Mouse (Mus musculus) hindbrain, postnatal 0 days (tissue): ENCODE results near the gene Aurkb. TPM values are rescaled to one million over a fixed set of nuclear protein-coding genes. Genes with fewer than 3 reads are reported as not detected.

ENCODE experiments used
- ATAC-seq: fragments of 200-750 bp; cut with Nextera tagmentation; 2 replicates; pipeline ENCODE4 v1.8.0; 2017; ENCODE audit warnings: mild to moderate bottlenecking, moderate TSS enrichment, moderate library complexity
- DNase-seq: peaks from one replicate; pipeline ENCODE4 v3.0.0-alpha.2; 2015; ENCODE audit warnings: low spot score
- H3K27ac ChIP-seq: fragments of 300-500 bp; sonication (generic); 2 replicates; pipeline ENCODE4 v1.5.1; 2014; ENCODE audit warnings: mild to moderate bottlenecking
- H3K27me3 ChIP-seq: fragments of 300-500 bp; sonication (generic); 2 replicates; pipeline ENCODE4 v1.6.1; 2014; ENCODE audit warnings: low read length, mixed read lengths; ENCODE audit not compliant: insufficient read depth
- H3K36me3 ChIP-seq: fragments of 300-500 bp; sonication (generic); 2 replicates; pipeline ENCODE4 v1.6.1; 2014; ENCODE audit warnings: low read length, mixed read lengths; ENCODE audit not compliant: insufficient read depth
- H3K4me1 ChIP-seq: fragments of 300-500 bp; sonication (generic); 2 replicates; pipeline ENCODE4 v1.6.1; 2014; ENCODE audit warnings: antibody characterized with exemption, low read length, mixed read lengths; ENCODE audit not compliant: insufficient read depth
- H3K4me2 ChIP-seq: fragments of 300-500 bp; sonication (generic); 2 replicates; pipeline ENCODE4 v1.6.1; 2014; ENCODE audit warnings: low read depth, mild to moderate bottlenecking, low read length, moderate library complexity, mixed read lengths
- H3K4me3 ChIP-seq: fragments of 300-500 bp; sonication (generic); 2 replicates; pipeline ENCODE4 v1.5.1; 2014; ENCODE audit warnings: low read length
- H3K9ac ChIP-seq: fragments of 300-500 bp; sonication (generic); replicated peaks from 2 replicates; pipeline ENCODE4 v1.6.1; 2014; ENCODE audit warnings: mild to moderate bottlenecking, low read length, moderate library complexity, mixed read lengths
- H3K9me3 ChIP-seq: fragments of 300-500 bp; sonication (generic); 2 replicates; pipeline ENCODE4 v1.6.1; 2016; ENCODE audit warnings: low read length, mixed read lengths
- CTCF ChIP-seq: IDR thresholded peaks from 2 replicates; pipeline ENCODE4 v1.5.1; 2016; ENCODE audit warnings: antibody characterized with exemption, control low read depth, low read depth
- WGBS: fragments of 180-500 bp; shearing (Covaris S2); extraction: QIAGEN DNeasy Blood & Tissue Kit; methylation state at CpG from one replicate; pipeline ENCODE4 v1.1.7; 2014; 5-methylcytosine and 5-hydroxymethylcytosine counted together
- polyA plus RNA-seq: library from polyadenylated mRNA; unstranded; fragments of >200 nt; fragmentation: Nextera tagmentation; extraction: Ambion mirVana; gene quantifications from 2 replicates; pipeline ENCODE4 v1.2.1, GENCODE M21; 2015
- total RNA-seq: library from RNA; depleted of rRNA; stranded (reverse); fragments of >200 nt; gene quantifications from 2 replicates; pipeline ENCODE4 v1.2.3, GENCODE M21; 2014

The Aurkb gene
- total and polyA plus RNA-seq, 2 experiments from 2014 or later = 21.6 to 24.8 TPM

DNA sequence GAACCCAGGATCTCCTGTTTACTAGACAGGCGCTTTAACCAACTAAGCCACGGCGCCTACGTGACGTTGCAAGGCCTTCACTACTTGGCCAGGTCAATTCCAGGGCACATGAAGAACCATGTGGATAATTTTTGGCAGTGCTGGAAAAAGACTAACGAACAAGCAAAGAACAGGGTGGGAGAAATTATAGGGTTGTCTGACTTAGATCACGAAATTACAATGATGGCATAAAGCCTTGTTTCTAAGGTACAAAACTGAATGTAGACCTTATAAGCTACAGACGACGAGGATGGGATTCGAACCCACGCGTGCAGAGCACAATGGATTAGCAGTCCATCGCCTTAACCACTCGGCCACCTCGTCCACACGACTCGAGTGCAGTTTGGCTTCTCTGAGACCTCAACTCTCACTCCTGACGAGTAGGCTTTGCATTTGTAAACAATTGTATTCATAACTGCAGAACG is 17.3 kb downstream of the Aurkb start:
- DNase-seq (peak; percentile 93), ATAC-seq (peak; percentile 42)
- WGBS = under 1% methylated on average over 19 of the region's 19 CpGs
- Histone ChIP-seq H3K36me3 (no peaks in the 10 kb centered on the region), H3K4me1 (peaks cover 23% of the 10 kb centered on the region), H3K9ac (no peak overlapping the region), H3K27me3 (no peaks in the 10 kb centered on the region), H3K27ac (peak overlapping the region; percentile 68), H3K4me2 (peak overlapping the region; percentile 89), H3K4me3 (peak overlapping the region; percentile 64), H3K9me3 (no peaks in the 10 kb centered on the region)
- TF ChIP-seq CTCF = no peak

DNA sequence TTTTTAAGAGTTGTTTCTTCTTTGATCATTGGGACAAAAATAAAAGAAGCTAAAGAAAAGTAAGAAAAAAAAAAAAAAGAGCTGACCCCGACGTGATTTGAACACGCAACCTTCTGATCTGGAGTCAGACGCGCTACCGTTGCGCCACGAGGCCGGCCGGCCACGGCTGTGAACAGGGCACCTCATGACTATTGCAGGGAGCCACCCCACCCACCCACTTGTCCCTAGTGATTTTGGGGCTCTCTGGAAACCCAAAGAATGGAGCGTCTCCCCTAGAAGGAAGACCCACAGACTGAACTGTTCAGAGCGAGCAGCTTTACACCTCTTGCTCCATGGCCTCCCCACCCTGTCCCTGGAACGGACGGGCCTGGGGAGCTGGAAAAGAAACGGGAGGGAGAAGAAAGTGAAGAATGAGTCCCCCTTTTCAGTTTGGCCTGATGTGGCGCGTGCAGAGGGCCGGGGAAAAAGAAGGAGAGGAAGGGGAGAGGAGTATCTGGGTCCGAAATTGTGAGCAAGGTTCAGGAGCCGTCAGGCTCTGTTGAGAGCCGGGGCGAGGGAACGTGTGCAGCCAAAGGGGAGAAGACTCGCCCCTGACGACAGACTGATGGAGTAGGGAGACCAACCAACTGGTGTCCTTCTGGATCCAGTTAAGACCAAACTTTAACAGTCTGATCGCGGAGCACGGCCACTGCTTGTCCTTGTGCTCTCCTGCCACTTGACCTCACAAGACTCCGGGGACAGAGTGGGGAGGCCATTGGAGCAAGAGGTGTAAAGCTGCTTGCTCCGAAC is 18.2 kb downstream of the Aurkb start:
- Histone ChIP-seq H3K4me3 (peak overlapping the region; percentile 64), H3K36me3 (no peaks in the 10 kb centered on the region), H3K4me1 (peaks cover 23% of the 10 kb centered on the region), H3K9me3 (no peaks in the 10 kb centered on the region), H3K9ac (peak overlapping the region; percentile 63), H3K27ac (peak overlapping the region; percentile 68), H3K4me2 (peak overlapping the region; percentile 89), H3K27me3 (no peaks in the 10 kb centered on the region)
- TF ChIP-seq CTCF = no peak
- peak; percentile 84 for DNase-seq
- WGBS = under 1% methylated on average over 31 of the region's 31 CpGs
- peak; percentile 36; the same call in 1 of the 2 replicates for ATAC-seq

DNA sequence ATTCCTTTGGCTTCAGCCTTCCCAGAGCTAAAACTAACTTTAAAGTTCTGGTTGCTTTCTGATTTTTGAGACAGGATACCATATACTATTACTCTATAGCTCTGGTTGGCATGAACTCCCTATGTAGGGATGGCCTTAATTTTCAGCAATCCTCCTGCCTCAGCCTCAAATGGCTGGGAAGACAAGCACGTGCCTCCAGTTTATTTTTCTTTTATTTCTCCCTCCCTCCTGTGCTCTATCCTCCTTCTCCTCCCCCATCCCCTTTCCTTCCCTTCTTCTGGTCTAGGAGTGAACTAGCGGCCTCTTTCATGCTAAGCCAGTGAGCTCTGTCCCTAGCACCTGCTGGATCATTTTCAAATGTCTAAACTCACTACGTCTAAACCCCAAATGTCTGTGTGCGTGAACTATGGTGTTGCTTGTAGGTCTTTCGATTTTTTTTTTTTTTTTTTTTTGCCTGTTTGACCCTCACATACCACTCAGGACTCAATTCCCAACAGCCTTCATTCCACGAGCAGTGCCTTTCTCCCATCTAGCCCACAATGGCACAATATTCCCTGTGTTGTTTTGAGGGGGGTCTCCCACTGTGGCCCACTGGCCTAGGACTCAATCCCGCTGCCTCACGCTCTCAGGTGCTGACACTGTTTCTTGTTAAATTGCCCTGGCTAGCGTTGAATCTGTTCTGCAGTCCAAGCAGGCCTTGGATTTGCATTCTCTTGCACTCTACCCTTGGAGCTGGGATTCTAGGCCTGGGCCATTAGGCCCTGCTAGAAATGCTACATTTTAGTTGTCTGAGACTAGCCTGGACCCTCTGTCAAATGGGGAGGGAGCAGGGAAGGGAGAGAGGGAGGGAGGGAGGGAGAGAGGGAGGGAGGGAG is 19.0 kb downstream of the Aurkb start:
- H3K4me2 ChIP-seq = peak overlapping the region; percentile 89
- H3K36me3 ChIP-seq = no peaks in the 10 kb centered on the region
- ATAC-seq (no peak), DNase-seq (no peak)
- H3K27ac ChIP-seq = no peak overlapping the region
- H3K9me3 ChIP-seq = no peaks in the 10 kb centered on the region
- no peaks in the 10 kb centered on the region for H3K27me3 ChIP-seq
- peak overlapping the region; percentile 63; the same call in 1 of the 2 replicates for H3K9ac ChIP-seq
- H3K4me1 ChIP-seq = peaks cover 23% of the 10 kb centered on the region
- TF ChIP-seq CTCF = no peak
- H3K4me3 ChIP-seq = peak overlapping the region; percentile 64
- 52% methylated on average over 9 of the region's 9 CpGs for WGBS

DNA sequence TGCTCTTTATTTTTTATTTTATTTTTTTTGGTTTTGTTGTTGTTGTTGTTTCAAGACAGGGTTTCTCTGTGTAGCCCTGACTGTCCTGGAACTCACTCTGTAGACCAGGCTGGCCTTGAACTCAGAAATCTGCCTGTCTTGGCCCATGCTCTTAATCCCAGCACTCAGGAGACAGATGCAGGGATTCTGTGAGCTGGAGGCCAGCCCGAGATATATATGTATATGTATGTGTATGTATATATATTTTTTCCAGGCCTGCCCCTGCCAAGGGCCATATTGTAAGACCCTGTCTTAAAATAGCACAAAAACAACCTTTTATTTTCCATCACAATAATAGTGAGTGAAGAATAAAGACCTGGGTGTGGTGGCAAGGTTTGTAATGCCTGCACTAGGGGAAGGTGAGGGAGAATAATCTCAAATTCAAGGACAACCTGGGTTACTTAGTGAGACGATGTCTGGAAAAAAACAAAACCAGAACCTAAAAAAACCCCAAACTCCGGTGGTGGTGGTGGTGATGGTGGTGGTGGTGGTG is 20.0 kb downstream of the Aurkb start:
- Histone ChIP-seq H3K4me2 (no peak overlapping the region; the same call in 1 of the 2 replicates), H3K27me3 (no peaks in the 10 kb centered on the region), H3K4me1 (peaks cover 26% of the 10 kb centered on the region), H3K36me3 (no peaks in the 10 kb centered on the region), H3K9ac (no peak overlapping the region), H3K9me3 (no peaks in the 10 kb centered on the region), H3K27ac (no peak overlapping the region), H3K4me3 (no peak overlapping the region)
- no peak for DNase-seq
- TF ChIP-seq CTCF = no peak
- ATAC-seq = no peak
- 65% methylated on average over 3 of the region's 3 CpGs for WGBS

DNA sequence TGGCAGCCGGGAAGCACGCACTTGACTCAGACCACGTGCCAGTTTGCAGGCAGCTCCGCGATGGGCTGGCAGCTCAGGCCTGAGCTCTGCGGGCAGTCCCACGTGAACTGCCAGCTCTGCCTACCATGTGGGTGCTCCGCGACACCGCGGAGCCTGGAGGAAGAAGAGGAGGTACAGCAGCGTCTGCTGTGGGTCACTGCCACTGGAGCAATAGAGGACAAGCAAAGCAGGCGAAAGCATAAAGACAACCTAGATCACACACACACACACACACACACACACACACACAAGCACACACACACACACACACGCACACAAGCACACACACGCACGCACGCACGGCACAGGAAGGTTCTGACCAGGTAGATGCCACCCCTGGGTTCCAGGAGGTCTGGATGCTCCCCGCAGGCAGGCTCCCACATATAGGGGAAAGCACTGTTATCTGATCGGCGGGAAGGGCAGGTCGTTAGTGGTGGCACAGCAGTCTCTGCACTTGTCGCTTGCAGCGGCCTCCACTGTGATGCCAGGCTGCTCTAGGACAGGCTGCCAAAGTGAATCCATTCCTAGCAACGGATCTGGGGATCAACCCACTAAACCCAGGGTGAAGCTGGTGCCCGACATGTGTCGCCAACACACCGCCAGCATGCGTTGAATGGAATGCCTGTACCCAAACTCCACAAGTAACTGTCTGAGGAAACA is 20.9 kb downstream of the Aurkb start:
- TF ChIP-seq CTCF = no peak
- H3K27ac ChIP-seq = peak overlapping the region; percentile 65; the same call in 1 of the 2 replicates
- no peaks in the 10 kb centered on the region for H3K36me3 ChIP-seq
- H3K4me3 ChIP-seq = peak overlapping the region; percentile 43
- 1% methylated on average over 29 of the region's 29 CpGs for WGBS
- peaks cover 22% of the 10 kb centered on the region for H3K4me1 ChIP-seq
- no peaks in the 10 kb centered on the region for H3K9me3 ChIP-seq
- H3K4me2 ChIP-seq = peak overlapping the region; percentile 78
- peak overlapping the region; percentile 44 for H3K9ac ChIP-seq
- ATAC-seq = no peak
- DNase-seq = peak; percentile 73
- H3K27me3 ChIP-seq = no peaks in the 10 kb centered on the region

DNA sequence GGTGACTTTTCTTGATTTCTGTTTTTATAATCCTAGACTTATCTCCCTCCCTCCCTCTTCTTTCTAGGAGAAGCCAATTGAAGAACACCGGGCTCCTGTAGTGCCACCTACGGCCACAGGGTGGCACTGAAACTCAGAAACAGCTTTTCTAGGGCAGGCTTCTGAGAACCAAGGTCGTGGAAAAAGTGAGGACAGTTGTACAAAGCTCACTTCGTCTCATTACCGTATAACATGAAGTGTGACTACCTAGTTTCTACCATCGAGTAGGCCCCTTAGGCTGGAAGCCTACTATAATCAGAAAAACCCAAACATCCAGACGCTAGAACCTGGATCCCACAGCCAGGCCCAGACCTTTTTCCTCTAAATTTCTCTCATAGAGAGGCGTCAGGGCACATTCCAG is 21.5 kb downstream of the Aurkb start:
- Histone ChIP-seq H3K4me1 (peaks cover 19% of the 10 kb centered on the region; the same call in 1 of the 2 replicates), H3K9me3 (no peaks in the 10 kb centered on the region), H3K27me3 (no peaks in the 10 kb centered on the region), H3K9ac (peak overlapping the region; percentile 44; the same call in 1 of the 2 replicates), H3K36me3 (no peaks in the 10 kb centered on the region), H3K27ac (peak overlapping the region; percentile 21; the same call in 1 of the 2 replicates), H3K4me3 (peak overlapping the region; percentile 43), H3K4me2 (peak overlapping the region; percentile 78)
- peak; percentile 88 for TF ChIP-seq CTCF
- peak; percentile 93 for DNase-seq
- WGBS = 9% methylated on average over 8 of the region's 8 CpGs
- ATAC-seq = no peak
